Mouse (Mus musculus) lung, adult 18-20 months (tissue): ENCODE results near the gene Stra6l.

ENCODE experiments used
- DNase-seq, 2 experiments: peaks; one replicate each; pipeline ENCODE4 v3.0.0; 2022; ENCODE audit warnings: mixed read lengths in 2 of 2

Stra6l gene

GRCm38 (mm10) chr4:45921663-45922435 lies 73.4 kb downstream of the Stra6l start:
- no peak for DNase-seq

- DNase-seq = no peak
Measured at GRCm38 (mm10) chr4:45924011-45924410, 75.5 kb downstream of the Stra6l start.

GRCm38 (mm10) chr4:45928561-45928960 lies 80.1 kb downstream of the Stra6l start:
- DNase-seq = no peak
